8 mouse cellular contexts compared by ENCODE assay signal in the genomic region with DNA sequence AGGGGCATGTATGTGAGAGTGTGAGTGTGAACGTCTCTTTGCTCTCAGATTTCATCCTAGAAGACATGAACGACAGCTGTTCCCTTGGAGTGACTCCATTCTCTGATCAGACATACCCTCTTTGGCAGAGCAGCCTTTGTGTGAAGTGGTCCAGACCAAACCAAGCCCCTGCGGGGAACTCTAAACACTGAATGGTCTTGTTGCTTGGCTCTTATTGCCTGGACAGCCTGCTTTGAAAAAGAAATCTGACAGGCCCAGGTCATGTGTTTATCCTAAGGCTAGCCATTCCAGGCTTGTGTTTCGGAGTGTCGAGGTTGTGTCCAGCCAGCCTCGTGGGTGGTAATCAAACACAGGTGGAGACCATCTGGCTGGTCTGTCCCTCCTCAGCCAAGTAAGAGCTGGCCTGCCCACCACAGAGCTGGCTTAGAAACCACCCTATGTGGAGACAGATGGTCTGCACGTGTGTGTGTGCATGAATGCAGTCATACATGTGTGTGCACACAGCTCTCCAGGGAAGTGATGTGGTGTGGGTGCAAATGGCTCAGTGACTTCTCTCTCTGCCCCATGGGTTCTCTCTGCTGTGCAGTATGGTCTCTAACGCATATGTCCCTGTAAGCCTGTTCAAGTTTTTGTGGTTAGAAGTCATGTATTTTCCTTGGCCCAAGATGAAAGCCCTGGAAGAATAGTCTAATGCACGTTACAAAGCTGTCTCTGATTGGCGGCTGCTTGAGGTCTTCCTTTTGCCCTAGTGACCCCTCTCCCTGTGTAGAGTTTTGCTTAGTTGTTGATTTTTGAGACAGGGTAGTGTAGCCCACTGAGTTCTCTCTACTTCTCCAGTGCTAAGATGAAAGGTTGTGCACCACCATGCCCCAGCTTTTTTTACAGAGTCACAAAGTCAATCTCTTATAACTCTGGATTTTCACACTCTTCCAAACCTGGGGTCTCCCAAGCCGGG. TPM values are rescaled to one million over a fixed set of nuclear protein-coding genes. Genes with fewer than 3 reads are reported as not detected.
A peak's percentile ranks its signal among the peaks of the same experiment; 100 is the strongest.
DNase-seq lines count a peak whose midpoint lies in the region; ATAC-seq and TF ChIP-seq lines count a peak whose summit lies in the region.

No protein-coding gene starts in this region.

- WGBS in embryonic facial prominence, embryonic 13.5 days, result 19% methylated on average over 11 of the region's 11 CpGs
- 20% methylated on average over 11 of the region's 11 CpGs for WGBS in limb, embryonic 12.5 days
- WGBS in stomach, postnatal 0 days, result 34% methylated on average over 11 of the region's 11 CpGs

- H3K4me3 ChIP-seq in embryonic facial prominence, embryonic 13.5 days, result no peak overlapping the region
- H3K4me3 ChIP-seq in limb, embryonic 12.5 days (replicated peaks), result no peak overlapping the region
- H3K4me3 ChIP-seq in stomach, postnatal 0 days (ENCODE audit: low read depth, low read length), result no peak overlapping the region

- peak overlapping the region; percentile 72 for H3K27ac ChIP-seq in embryonic facial prominence, embryonic 13.5 days
- peak overlapping the region; percentile 87 for H3K27ac ChIP-seq in limb, embryonic 12.5 days
- peak overlapping the region; percentile 31 for H3K27ac ChIP-seq in stomach, postnatal 0 days (replicated peaks)

- peak overlapping the region; percentile 33 for H3K4me2 ChIP-seq in embryonic facial prominence, embryonic 13.5 days
- H3K4me2 ChIP-seq in limb, embryonic 12.5 days, result peak overlapping the region; percentile 17; the same call in 1 of the 2 replicates
- H3K4me2 ChIP-seq in stomach, postnatal 0 days (replicated peaks; ENCODE audit: low read depth), result no peak overlapping the region

- ATAC-seq in embryonic facial prominence, embryonic 13.5 days (ENCODE audit: insufficient number of reproducible peaks, insufficient read depth, low FRiP score, low TSS enrichment, low read depth), result peak; percentile 67; the same call in 1 of the 2 replicates
- ATAC-seq in limb, embryonic 12.5 days (ENCODE audit: insufficient number of reproducible peaks, insufficient read depth, low FRiP score, low TSS enrichment, low read depth), result peak; percentile 70; the same call in 1 of the 2 replicates
- peak; percentile 69; the same call in 1 of the 2 replicates for ATAC-seq in stomach, postnatal 0 days (ENCODE audit: low FRiP score, low TSS enrichment)
- no peak for ATAC-seq in inflammation-experienced regulatory T-cells, adult 6 months
- ATAC-seq in granulocyte monocyte progenitor cell, adult 5-6 weeks (replicated peaks; ENCODE audit: poor library complexity, severe bottlenecking), result no peak

- no peaks in the 10 kb centered on the region for H3K27me3 ChIP-seq in embryonic facial prominence, embryonic 13.5 days
- H3K27me3 ChIP-seq in limb, embryonic 12.5 days, result no peaks in the 10 kb centered on the region
- H3K27me3 ChIP-seq in stomach, postnatal 0 days (ENCODE audit: control insufficient read depth, insufficient read depth, low read length), result no peaks in the 10 kb centered on the region

- H3K36me3 ChIP-seq in embryonic facial prominence, embryonic 13.5 days, result peaks cover 15% of the 10 kb centered on the region
- peaks cover 22% of the 10 kb centered on the region for H3K36me3 ChIP-seq in limb, embryonic 12.5 days
- H3K36me3 ChIP-seq in stomach, postnatal 0 days (ENCODE audit: control insufficient read depth, insufficient read depth, low read length), result no peaks in the 10 kb centered on the region

- 0 out of 2 replicates have a peak overlapping the region, but pooled peaks have one; percentile 47 for H3K9ac ChIP-seq in embryonic facial prominence, embryonic 13.5 days
- no peak overlapping the region for H3K9ac ChIP-seq in limb, embryonic 12.5 days (replicated peaks)
- H3K9ac ChIP-seq in stomach, postnatal 0 days (ENCODE audit: low read length), result no peak overlapping the region

- no peak for TF ChIP-seq CTCF in stomach, postnatal 0 days (IDR thresholded peaks at IDR 0.05; ENCODE audit: low read depth)

- no peaks in the 10 kb centered on the region for H3K9me3 ChIP-seq in embryonic facial prominence, embryonic 13.5 days
- H3K9me3 ChIP-seq in limb, embryonic 12.5 days, result no peaks in the 10 kb centered on the region
- no peaks in the 10 kb centered on the region for H3K9me3 ChIP-seq in stomach, postnatal 0 days (ENCODE audit: control insufficient read depth, low read length)

- TF ChIP-seq EP300 in stomach, postnatal 0 days (optimal IDR thresholded peaks at IDR 0.05), result no peak

- H3K4me1 ChIP-seq in embryonic facial prominence, embryonic 13.5 days, result peaks cover 49% of the 10 kb centered on the region
- peaks cover 38% of the 10 kb centered on the region for H3K4me1 ChIP-seq in limb, embryonic 12.5 days (replicated peaks)
- peaks cover 2% of the 10 kb centered on the region; the same call in 1 of the 2 replicates for H3K4me1 ChIP-seq in stomach, postnatal 0 days (replicated peaks; ENCODE audit: control insufficient read depth, insufficient read depth)

- peak; percentile 43 to 63 for DNase-seq in right cerebral cortex, postnatal 10 days (ENCODE audit: low spot score in 2 of 2)
- no peak for DNase-seq in right cerebral cortex, postnatal 14 days
- no peak for DNase-seq in stomach, postnatal 0 days (ENCODE audit: low spot score)
- DNase-seq in c-Kit-positive CD71-positive TER-119-positive erythroid progenitor cells, embryonic 14.5 days (ENCODE audit: low spot score), result no peak

RNA-seq across cellular contexts. Expression of gene Sufu, which starts 26.0 kb away (rescaled TPM):
- 38.5 and 39.3 TPM in 2 replicates for polyA plus RNA-seq in embryonic facial prominence, embryonic 13.5 days (2015; fragmentation: Nextera tagmentation; extraction: Ambion mirVana)
- 44.4 and 45.2 TPM in 2 replicates for polyA plus RNA-seq in limb, embryonic 12.5 days (2016; fragmentation: Nextera tagmentation; extraction: Ambion mirVana)
- 9.5 and 9.9 TPM in 2 replicates for polyA plus RNA-seq in stomach, postnatal 0 days (2015; fragmentation: Nextera tagmentation; extraction: Ambion mirVana)
- 10 to 100 TPM; 10.7 to 13.6 (median 12.5) TPM for polyA plus RNA-seq in inflammation-experienced regulatory T-cells, adult 6 months (2017; shearing (Covaris generic))
- total RNA-seq in granulocyte monocyte progenitor cell, adult 5-6 weeks (2014; fragmentation: Nextera tagmentation), result 20.9 and 22.8 TPM in 2 replicates
- 7.2 and 9.0 TPM in 2 replicates for total RNA-seq in granulocyte monocyte progenitor cell, adult 5-6 weeks (2017)

RNA-seq across cellular contexts. Expression of gene Actr1a, which starts 27.1 kb away (rescaled TPM):
- 139 and 160 TPM in 2 replicates for polyA plus RNA-seq in embryonic facial prominence, embryonic 13.5 days (2015; fragmentation: Nextera tagmentation; extraction: Ambion mirVana)
- polyA plus RNA-seq in limb, embryonic 12.5 days (2016; fragmentation: Nextera tagmentation; extraction: Ambion mirVana), result 145 and 147 TPM in 2 replicates
- 90.1 and 94.7 TPM in 2 replicates for polyA plus RNA-seq in stomach, postnatal 0 days (2015; fragmentation: Nextera tagmentation; extraction: Ambion mirVana)
- polyA plus RNA-seq in inflammation-experienced regulatory T-cells, adult 6 months (2017; shearing (Covaris generic)), result 100 to 1,000 TPM in 1 of 3 experiments, 10 to 100 TPM in 2; 77.1 to 105 (median 78.0) TPM
- total RNA-seq in granulocyte monocyte progenitor cell, adult 5-6 weeks (2014; fragmentation: Nextera tagmentation), result 86.7 and 93.2 TPM in 2 replicates
- total RNA-seq in granulocyte monocyte progenitor cell, adult 5-6 weeks (2017), result 75.8 and 79.7 TPM in 2 replicates

Comparison
In these comparisons a context has a peak if more than half of its experiments do, and no peak if none do; other contexts are left out.
1. DNase-seq: peak in right cerebral cortex, postnatal 10 days (2 of 2); none in right cerebral cortex, postnatal 14 days (single experiment), stomach, postnatal 0 days (single experiment) and c-Kit-positive CD71-positive TER-119-positive erythroid progenitor cells, embryonic 14.5 days (single experiment).
2. ATAC-seq: peak in embryonic facial prominence, embryonic 13.5 days (single experiment), limb, embryonic 12.5 days (single experiment) and stomach, postnatal 0 days (single experiment); none in inflammation-experienced regulatory T-cells, adult 6 months (single experiment) and granulocyte monocyte progenitor cell, adult 5-6 weeks (single experiment).
3. H3K27ac ChIP-seq: peak in every context shown above with its lines; median percentile 87 in limb, embryonic 12.5 days; 72 in embryonic facial prominence, embryonic 13.5 days; 31 in stomach, postnatal 0 days.